Mouse (Mus musculus) CH12.LX (cell line): Measurements from ENCODE around the gene Ehmt2. TPM values are rescaled to one million over a fixed set of nuclear protein-coding genes. Genes with fewer than 3 reads are reported as not detected.
A peak's percentile ranks its signal among the peaks of the same experiment; 100 is the strongest.

Experiments used
- DNase-seq: peaks from one replicate; pipeline ENCODE4 v3.0.0-alpha.2; 2013; ENCODE audit errors: extremely low read depth
- H3K27ac ChIP-seq: 2 replicates; pipeline ENCODE4 v1.5.1; 2012; ENCODE audit warnings: low read depth, mild to moderate bottlenecking, control low read depth, moderate library complexity; ENCODE audit not compliant: insufficient read depth
- H3K27me3 ChIP-seq: replicated peaks from 2 replicates; pipeline ENCODE3; 2012; ENCODE audit warnings: inconsistent platforms
- H3K36me3 ChIP-seq, 2 experiments: replicated peaks in 1 of 2; 2 replicates each; pipeline versions ENCODE3 to v1.6.1; 2012; ENCODE audit warnings: inconsistent platforms in 1 of 2, low read length in 1 of 2, mild to moderate bottlenecking in 1 of 2, mixed read lengths in 1 of 2, moderate library complexity in 1 of 2; ENCODE audit not compliant: control insufficient read depth in 1 of 2, insufficient read depth in 1 of 2
- H3K4me1 ChIP-seq, 2 experiments: 2 replicates each; pipeline ENCODE4 v1.6.1; 2012; ENCODE audit warnings: inconsistent platforms in 1 of 2, moderate library complexity in 1 of 2; ENCODE audit not compliant: insufficient read depth in 2 of 2, control insufficient read depth in 1 of 2
- H3K4me2 ChIP-seq: 2 replicates; pipeline ENCODE4 v1.6.1; 2012; ENCODE audit warnings: low read depth, mild to moderate bottlenecking, control low read depth; ENCODE audit not compliant: poor library complexity, insufficient read depth, severe bottlenecking
- H3K4me3 ChIP-seq, 3 experiments: fragments of 150-350 bp in 1 of 3; sonication (generic) in 1 of 3; replicated peaks in 1 of 3; 2 replicates each; pipeline versions ENCODE3 to v1.5.1; 2011 to 2012; ENCODE audit warnings: low read depth in 2 of 3, low read length in 2 of 3, mild to moderate bottlenecking in 2 of 3, moderate library complexity in 2 of 3, control low read depth in 1 of 3, improper control_type of control experiment in 1 of 3, inconsistent platforms in 1 of 3, mixed read lengths in 1 of 3; ENCODE audit not compliant: poor library complexity in 1 of 3
- H3K79me2 ChIP-seq: replicated peaks from 2 replicates; pipeline ENCODE4 v1.6.1; 2012; ENCODE audit warnings: mild to moderate bottlenecking, moderate library complexity; ENCODE audit not compliant: control insufficient read depth, poor library complexity, insufficient read depth, severe bottlenecking; ENCODE audit errors: extremely low read depth
- H3K9ac ChIP-seq: 2 replicates; pipeline ENCODE4 v1.6.1; 2012; ENCODE audit warnings: low read depth, mild to moderate bottlenecking, control low read depth, moderate library complexity; ENCODE audit not compliant: insufficient read depth
- H3K9me3 ChIP-seq: replicated peaks from 2 replicates; pipeline ENCODE3; 2012; ENCODE audit warnings: low read length, inconsistent platforms, mixed read lengths
- BHLHE40 ChIP-seq: IDR thresholded peaks from 2 replicates; pipeline ENCODE4 v1.6.1; 2011; ENCODE audit warnings: mild to moderate bottlenecking, low read depth, low read length, improper control_type of control experiment
- CHD1 ChIP-seq: IDR thresholded peaks from 2 replicates; pipeline ENCODE4 v1.6.1; 2012; ENCODE audit warnings: low read depth, low read length, improper control_type of control experiment, inconsistent platforms
- CTCF ChIP-seq, 2 experiments: IDR thresholded peaks in 1 of 2; conservative IDR thresholded peaks in 1 of 2; 2 replicates each; pipeline ENCODE4 v1.5.1; 2011 to 2012; ENCODE audit warnings: low read depth in 2 of 2, low read length in 2 of 2, improper control_type of control experiment in 1 of 2, inconsistent platforms in 1 of 2, mild to moderate bottlenecking in 1 of 2, moderate library complexity in 1 of 2
- E2F4 ChIP-seq: IDR thresholded peaks from 2 replicates; pipeline ENCODE4 v1.6.1; 2011; ENCODE audit warnings: low read depth, low read length, improper control_type of control experiment; ENCODE audit not compliant: insufficient replicate concordance
- ELF1 ChIP-seq: IDR thresholded peaks from 2 replicates; pipeline ENCODE4 v1.6.1; 2014; ENCODE audit warnings: low read depth, mild to moderate bottlenecking, inconsistent platforms, low read length, improper control_type of control experiment
- EP300 ChIP-seq: IDR thresholded peaks from 2 replicates; pipeline ENCODE4 v1.6.1; 2011; ENCODE audit warnings: low read length, improper control_type of control experiment
- ETS1 ChIP-seq: conservative IDR thresholded peaks from 2 replicates; pipeline ENCODE4 v1.6.1; 2012; ENCODE audit warnings: low read depth, mild to moderate bottlenecking, inconsistent platforms, low read length, improper control_type of control experiment, moderate library complexity
- GABPA ChIP-seq: IDR thresholded peaks from 2 replicates; pipeline ENCODE4 v1.6.1; 2012; ENCODE audit warnings: low read depth, low read length, improper control_type of control experiment, inconsistent platforms; ENCODE audit not compliant: insufficient replicate concordance
- KAT2A ChIP-seq: IDR thresholded peaks from 2 replicates; pipeline ENCODE4 v1.6.1; 2012; ENCODE audit warnings: low read length, improper control_type of control experiment, inconsistent platforms; ENCODE audit not compliant: insufficient replicate concordance
- MAX ChIP-seq: IDR thresholded peaks from 2 replicates; pipeline ENCODE4 v1.6.1; 2011; ENCODE audit warnings: low read length, improper control_type of control experiment
- MXI1 ChIP-seq: IDR thresholded peaks from 2 replicates; pipeline ENCODE4 v1.6.1; 2011; ENCODE audit warnings: mild to moderate bottlenecking, low read depth, low read length, improper control_type of control experiment
- MYC ChIP-seq: IDR thresholded peaks from 2 replicates; pipeline ENCODE4 v1.6.1; 2011; ENCODE audit warnings: low read depth, mild to moderate bottlenecking, improper control_type of control experiment, low read length
- NELFE ChIP-seq: IDR thresholded peaks from 2 replicates; pipeline ENCODE4 v1.6.1; 2011; ENCODE audit warnings: low read depth, low read length, improper control_type of control experiment
- NRF1 ChIP-seq: IDR thresholded peaks from 2 replicates; pipeline ENCODE4 v1.6.1; 2014; ENCODE audit warnings: low read depth, mild to moderate bottlenecking, inconsistent platforms, low read length, improper control_type of control experiment, moderate library complexity
- POLR2A ChIP-seq: IDR thresholded peaks from 2 replicates; pipeline ENCODE4 v1.6.1; 2011; ENCODE audit warnings: low read depth, mild to moderate bottlenecking, improper control_type of control experiment, low read length
- RCOR1 ChIP-seq: conservative IDR thresholded peaks from 2 replicates; pipeline ENCODE4 v1.6.1; 2012; ENCODE audit warnings: low read depth, mild to moderate bottlenecking, inconsistent platforms, low read length, improper control_type of control experiment
- USF1 ChIP-seq: IDR thresholded peaks from 2 replicates; pipeline ENCODE4 v1.6.1; 2014; ENCODE audit warnings: low read depth, mild to moderate bottlenecking, inconsistent platforms, low read length, improper control_type of control experiment
- USF2 ChIP-seq: conservative IDR thresholded peaks from 2 replicates; pipeline ENCODE4 v1.6.1; 2011; ENCODE audit warnings: low read depth, low read length, improper control_type of control experiment
- ZC3H11A ChIP-seq: IDR thresholded peaks from 2 replicates; pipeline ENCODE4 v1.6.1; 2012; ENCODE audit warnings: low read depth, mild to moderate bottlenecking, inconsistent platforms, low read length, improper control_type of control experiment
- ZKSCAN1 ChIP-seq: IDR thresholded peaks from 2 replicates; pipeline ENCODE4 v1.6.1; 2012; ENCODE audit warnings: low read depth, inconsistent platforms, low read length, improper control_type of control experiment, borderline replicate concordance
- ZNF384 ChIP-seq: IDR thresholded peaks from 2 replicates; pipeline ENCODE4 v1.6.1; 2012; ENCODE audit warnings: low read depth, low read length, improper control_type of control experiment, inconsistent platforms
- dilution Hi-C: fragments of 300-500 bp; cut with MboI; formaldehyde crosslinking; loops from 2 replicates; pipeline ENCODE4 v1.14.3; 2020; ENCODE audit warnings: low sequenced_read_pairs; ENCODE audit not compliant: extremely low pct_unique_long_range_greater_than_20kb, extremely low pct_ligation_motif_present
- in situ Hi-C: fragments of 300-500 bp; cut with MboI; formaldehyde crosslinking; loops from 3 replicates; pipeline ENCODE4 v1.14.3; 2019; ENCODE audit warnings: low sequenced_read_pairs, low pct_ligation_motif_present, low pct_unique_long_range_greater_than_20kb, mixed read lengths
- polyA plus RNA-seq: library from polyadenylated mRNA; unstranded; fragments of >175 nt; gene quantifications from 2 replicates; pipeline ENCODE4 v1.2.1, GENCODE M21; 2012; ENCODE audit warnings: low read depth; ENCODE audit not compliant: insufficient read length
- total RNA-seq, 2 experiments: library from RNA; depleted of rRNA; stranded (reverse); fragments of 300-350 nt in 1 of 2; fragments of >200 nt in 1 of 2; gene quantifications; 2 replicates each; pipeline ENCODE4 v1.2.3; 2012 to 2014

Gene Ehmt2
- total and polyA plus RNA-seq, 3 experiments: 73.5 to 150 (median 113) TPM

DNA sequence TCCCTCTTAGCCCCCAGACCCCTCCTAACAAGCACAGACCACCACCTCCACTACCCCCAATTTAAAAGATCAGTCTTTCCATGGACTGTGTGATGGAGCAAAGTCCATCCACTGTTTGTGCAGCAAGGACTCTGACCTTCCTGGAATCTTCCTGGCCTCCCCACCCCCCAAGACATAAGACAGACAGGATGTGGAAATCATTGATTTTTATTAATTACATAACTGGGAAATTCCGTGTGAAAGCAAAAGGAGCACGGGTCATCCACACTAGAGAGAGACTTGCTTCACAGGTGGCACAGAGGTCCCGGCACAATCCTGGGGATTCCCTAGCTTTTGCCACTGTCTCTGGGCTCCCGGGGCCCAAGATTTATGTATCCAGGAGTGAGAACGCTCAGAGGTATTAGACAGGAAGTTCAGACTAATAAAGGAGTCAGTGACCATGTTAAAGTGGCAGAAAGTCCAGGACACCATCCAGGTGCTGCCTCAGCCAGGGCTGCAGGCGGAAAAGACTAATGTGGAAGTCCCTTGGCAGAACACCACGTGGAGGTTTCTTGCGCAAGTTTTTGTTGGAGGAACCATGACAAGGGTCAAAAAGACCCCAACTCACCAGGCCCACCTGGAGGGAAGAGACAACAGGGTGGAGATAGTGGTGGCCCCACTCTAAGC, 35.7 kb upstream of the Ehmt2 start, which contains the start of gene Cfb:
Cfb (minus strand) TSS at position 103 of the 666 bp plus-strand sequence.
- no peak within 1 kb of the TSS for H3K4me2 ChIP-seq
- H3K27ac ChIP-seq: no peak within 1 kb of the TSS
- no peak within 1 kb of the TSS for H3K9ac ChIP-seq
- no peaks in the 10 kb centered on the region for H3K79me2 ChIP-seq
- peaks cover 5 to 46% of the 10 kb centered on the region in 2 experiments; a peak in 3 of 4 replicates for H3K4me1 ChIP-seq
- no peaks in the 10 kb centered on the region for H3K27me3 ChIP-seq
- peaks cover under 1 to 25% of the 10 kb centered on the region in 2 experiments for H3K36me3 ChIP-seq
- TF ChIP-seq ETS1 (no peak), GABPA (no peak), ZC3H11A (no peak), ZNF384 (no peak), USF1 (no peak), NRF1 (no peak), MYC (no peak), POLR2A (no peak), KAT2A (no peak), MXI1 (no peak), E2F4 (no peak), NELFE (no peak), USF2 (no peak), CHD1 (no peak), RCOR1 (no peak)
- TF ChIP-seq, all 38 proteins: peak for 0
- Histone ChIP-seq H3K9me3 (no peaks in the 10 kb centered on the region), H3K4me3 (no peak within 1 kb of the TSS)
- DNase-seq: no peak
- in situ Hi-C loops: no loop called here
- dilution Hi-C loops: no loop called here

GRCm38 (mm10) chr17:34865981-34866380, 32.3 kb upstream of the Ehmt2 start:
- dilution Hi-C loops (no loop called here), in situ Hi-C loops (no loop called here)
- TF ChIP-seq EP300 (0 out of 2 replicates have a peak, but pooled peaks have one; percentile 48), ZKSCAN1 (no peak), ELF1 (peak; percentile 53), ZNF384 (no peak), GABPA (no peak), CTCF (conservative IDR thresholded peaks at IDR 0.05 in 1 of 2, IDR thresholded peaks at IDR 0.05 in 1 of 2; ENCODE audit: low read depth in 2 of 2, low read length in 2 of 2) (no peak), MAX (no peak), RCOR1 (0 out of 2 replicates have a peak, but pooled peaks have one; percentile 34), BHLHE40 (0 out of 2 replicates have a peak, but pooled peaks have one; percentile 23), E2F4 (no peak)
- DNase-seq: peak; percentile 51
- H3K9ac ChIP-seq: no peak overlapping the region
- no peaks in the 10 kb centered on the region for H3K27me3 ChIP-seq
- H3K4me1 ChIP-seq: peaks cover 5 to 28% of the 10 kb centered on the region in 2 experiments; a peak in 3 of 4 replicates
- peak overlapping the region; percentile 10; the same call in 1 of the 2 replicates for H3K4me2 ChIP-seq
- H3K9me3 ChIP-seq: no peaks in the 10 kb centered on the region
- H3K4me3 ChIP-seq: no peak overlapping the region
- no peaks in the 10 kb centered on the region for H3K79me2 ChIP-seq
- no peaks in the 10 kb centered on the region for H3K36me3 ChIP-seq
- H3K27ac ChIP-seq: no peak overlapping the region
